In genomic region chr7:64694937-64695336, GRCm38 (mm10) we compare ENCODE assay signal across 23 mouse cellular contexts.
"Had no signal": no experiment of that assay in that cellular context is flagged by ENCODE, and none has a peak within 500 bp of the region (broad histone marks: within the 10 kb centered on the region; RNA-seq: fewer than 3 reads in every experiment).

No protein-coding gene starts in this region.

- H3K27me3 ChIP-seq: limb, embryonic 12.5 days; limb, embryonic 15.5 days; midbrain, embryonic 12.5 days; neural tube, embryonic 13.5 days had no signal

- H3K9me3 ChIP-seq: limb, embryonic 12.5 days; limb, embryonic 15.5 days; midbrain, embryonic 12.5 days; neural tube, embryonic 13.5 days had no signal

- ATAC-seq: liver, postnatal 0 days; lung, postnatal 0 days; midbrain, embryonic 16.5 days had no signal

- H3K36me3 ChIP-seq: limb, embryonic 12.5 days; limb, embryonic 15.5 days had no signal

- H3K27ac ChIP-seq: kidney, postnatal 0 days; layer of hippocampus, adult 2 months; limb, embryonic 12.5 days; limb, embryonic 15.5 days; liver, embryonic 14.5 days; macrophage; midbrain, embryonic 12.5 days; neural tube, embryonic 13.5 days had no signal

- H3K4me3 ChIP-seq: layer of hippocampus, adult 2 months; limb, embryonic 12.5 days; limb, embryonic 15.5 days; midbrain, embryonic 12.5 days; myocyte; neural tube, embryonic 13.5 days had no signal

- H3K4me1 ChIP-seq: limb, embryonic 15.5 days had no signal

- H3K4me2 ChIP-seq: limb, embryonic 12.5 days; limb, embryonic 15.5 days; liver, embryonic 11.5 days; lung, embryonic 14.5 days; midbrain, embryonic 12.5 days; neural tube, embryonic 13.5 days had no signal

- DNase-seq: kidney, adult 2 months; kidney, postnatal 25 days; layer of hippocampus, adult 9-11 months; liver, postnatal 0 days; lung, embryonic 14.5 days; retina, postnatal 1 day; right cerebral cortex, postnatal 25 days; spleen, adult 18-20 months; thymus, adult 2 months; thymus, postnatal 14 days; thymus, postnatal 4 days had no signal

- H3K9ac ChIP-seq: limb, embryonic 12.5 days; limb, embryonic 15.5 days; liver, embryonic 14.5 days; liver, postnatal 0 days; lung, embryonic 14.5 days; midbrain, embryonic 12.5 days; neural tube, embryonic 13.5 days had no signal
